Mouse (Mus musculus) kidney, postnatal 4 days (tissue): Measurements from ENCODE around the gene Anxa11.
"Not testable (repeated sequence)": the region's sequence is repeated elsewhere in the genome, so short reads cannot be mapped to it uniquely, and the experiment has no call there.

Experiments
- DNase-seq, 2 experiments: peaks; one replicate each; pipeline ENCODE4 v3.0.0; 2021; ENCODE audit warnings: mixed read lengths in 2 of 2

Anxa11 gene

GRCm38 (mm10) chr14:25841991-25842687 is at the start of gene Anxa11:
TSS of gene Anxa11 (plus strand) at chr14:25842156.
- peak; percentile 91 to 94 for DNase-seq

GRCm38 (mm10) chr14:25794331-25794730 is 47.6 kb upstream of the Anxa11 start:
- no peak for DNase-seq

- DNase-seq = no peak
Measured at GRCm38 (mm10) chr14:25795067-25795466, 46.9 kb upstream of the Anxa11 start.

GRCm38 (mm10) chr14:25795561-25796174 is 46.3 kb upstream of the Anxa11 start:
- DNase-seq = peak; percentile 78 to 83

GRCm38 (mm10) chr14:25796619-25797018 is 45.3 kb upstream of the Anxa11 start:
- peak in 1 of 2 experiments; percentile 30 for DNase-seq

GRCm38 (mm10) chr14:25800166-25800960 is 41.6 kb upstream of the Anxa11 start:
- peak; percentile 94 to 96 for DNase-seq

- peak; percentile 30 to 53 for DNase-seq
Measured at GRCm38 (mm10) chr14:25802511-25802910, 39.4 kb upstream of the Anxa11 start.

- peak; percentile 43 to 52 for DNase-seq
Measured at GRCm38 (mm10) chr14:25803246-25803809, 38.6 kb upstream of the Anxa11 start.

- peak; percentile 45 to 58 for DNase-seq
Measured at GRCm38 (mm10) chr14:25805871-25806270, 36.1 kb upstream of the Anxa11 start.

- no peak for DNase-seq
Measured at GRCm38 (mm10) chr14:25806561-25806960, 35.4 kb upstream of the Anxa11 start.

- DNase-seq = not testable (repeated sequence)
Measured at GRCm38 (mm10) chr14:25811026-25811425, 30.9 kb upstream of the Anxa11 start.

GRCm38 (mm10) chr14:25814140-25814539 is 27.8 kb upstream of the Anxa11 start:
- no peak for DNase-seq

- peak; percentile 80 to 85 for DNase-seq
Measured at GRCm38 (mm10) chr14:25816416-25816815, 25.5 kb upstream of the Anxa11 start.

GRCm38 (mm10) chr14:25822584-25822983 is 19.4 kb upstream of the Anxa11 start:
- DNase-seq = no peak

GRCm38 (mm10) chr14:25824995-25825394 is 17.0 kb upstream of the Anxa11 start:
- no peak for DNase-seq

- no peak for DNase-seq
Measured at GRCm38 (mm10) chr14:25825880-25826626, 15.9 kb upstream of the Anxa11 start.

- DNase-seq = no peak
Measured at GRCm38 (mm10) chr14:25826866-25827265, 15.1 kb upstream of the Anxa11 start.

GRCm38 (mm10) chr14:25831332-25831731 is 10.6 kb upstream of the Anxa11 start:
- DNase-seq = no peak

GRCm38 (mm10) chr14:25832301-25832700 is 9.7 kb upstream of the Anxa11 start:
- DNase-seq = peak; percentile 75 to 79

GRCm38 (mm10) chr14:25838411-25838810 is 3.5 kb upstream of the Anxa11 start:
- no peak for DNase-seq

GRCm38 (mm10) chr14:25839791-25840190 is 2.2 kb upstream of the Anxa11 start:
- no peak for DNase-seq

- DNase-seq = no peak
Measured at GRCm38 (mm10) chr14:25840961-25841360, 995 bp upstream of the Anxa11 start.
